Mouse (Mus musculus) heart, postnatal 10 days (tissue): ENCODE measurements around the gene Senp1. TPM values are rescaled to one million over a fixed set of nuclear protein-coding genes. Genes with fewer than 3 reads are reported as not detected.
A peak's percentile ranks its signal among the peaks of the same experiment; 100 is the strongest.

Experiments used
- DNase-seq, 2 experiments: peaks; one replicate each; pipeline ENCODE4 v3.0.0; 2021
- intact Hi-C: fragments of 180-260 bp; cut with DNase I; formaldehyde crosslinking; loops from one replicate; pipeline ENCODE4 v1.15.1; 2025
- total RNA-seq, 2 experiments: library from RNA; stranded (reverse); gene quantifications; 2 replicates each; pipeline ENCODE4 v1.2.3; 2021

Senp1 gene
- total RNA-seq = 10 to 100 TPM; 16.7 to 18.5 TPM

GRCm38 (mm10) chr15:98093121-98094011, at the start of gene Senp1:
TSS of gene Senp1 (minus strand) at chr15:98093744.
- peak; percentile 94 for DNase-seq
- intact Hi-C loops = loop anchor here (1.0 to 5.0 kb wide), 2 partner anchors 52 to 79 kb away; no protein-coding TSS in a partner anchor

GRCm38 (mm10) chr15:98142515-98142914, 49.0 kb upstream of the Senp1 start:
- DNase-seq = no peak
- intact Hi-C loops = no loop called here

- intact Hi-C loops = no loop called here
- no peak for DNase-seq
These were observed 47.3 kb upstream of the Senp1 start for GRCm38 (mm10) chr15:98140809-98141208.

GRCm38 (mm10) chr15:98139763-98140162, 46.2 kb upstream of the Senp1 start:
- intact Hi-C loops = no loop called here
- no peak for DNase-seq

- DNase-seq = no peak
- intact Hi-C loops = no loop called here
These were observed 43.3 kb upstream of the Senp1 start for GRCm38 (mm10) chr15:98136871-98137270.

- intact Hi-C loops = no loop called here
- DNase-seq = no peak
These were observed 42.1 kb upstream of the Senp1 start for GRCm38 (mm10) chr15:98135671-98136070.

- DNase-seq = no peak
- intact Hi-C loops = no loop called here
These were observed 41.1 kb upstream of the Senp1 start for GRCm38 (mm10) chr15:98134666-98135065.

- DNase-seq = no peak
- intact Hi-C loops = no loop called here
These were observed 40.5 kb upstream of the Senp1 start for GRCm38 (mm10) chr15:98134034-98134433.

- DNase-seq = no peak
- intact Hi-C loops = no loop called here
These were observed 39.9 kb upstream of the Senp1 start for GRCm38 (mm10) chr15:98133471-98133870.

- peak in 1 of 2 experiments; percentile 26 for DNase-seq
- intact Hi-C loops = no loop called here
These were observed 38.6 kb upstream of the Senp1 start for GRCm38 (mm10) chr15:98131942-98132655.

- intact Hi-C loops = no loop called here
- no peak for DNase-seq
These were observed 37.9 kb upstream of the Senp1 start for GRCm38 (mm10) chr15:98131451-98131850.

- DNase-seq = peak; percentile 71 to 80
These were observed 37.5 kb upstream of the Senp1 start for GRCm38 (mm10) chr15:98131001-98131400.

GRCm38 (mm10) chr15:98120831-98121230, 27.3 kb upstream of the Senp1 start:
- DNase-seq = no peak
- intact Hi-C loops = no loop called here

More at GRCm38 (mm10) chr15:98131001-98131400, 37.5 kb upstream of the Senp1 start:
- intact Hi-C loops = no loop called here

- intact Hi-C loops = no loop called here
- DNase-seq = no peak
These were observed 25.8 kb upstream of the Senp1 start for GRCm38 (mm10) chr15:98119363-98119762.

- no peak for DNase-seq
- intact Hi-C loops = no loop called here
These were observed 22.7 kb upstream of the Senp1 start for GRCm38 (mm10) chr15:98116287-98116686.

GRCm38 (mm10) chr15:98115779-98116163, 22.2 kb upstream of the Senp1 start:
- DNase-seq = no peak
- intact Hi-C loops = no loop called here

- peak; percentile 49 to 58 for DNase-seq
- intact Hi-C loops = no loop called here
These were observed 21.6 kb upstream of the Senp1 start for GRCm38 (mm10) chr15:98114852-98115778.

GRCm38 (mm10) chr15:98114098-98114851, 20.7 kb upstream of the Senp1 start:
- intact Hi-C loops = no loop called here
- peak in 1 of 2 experiments; percentile 34 for DNase-seq

GRCm38 (mm10) chr15:98111791-98112190, 18.2 kb upstream of the Senp1 start:
- DNase-seq = peak; percentile 47 to 50
- intact Hi-C loops = no loop called here
